Mouse (Mus musculus) bone marrow, adult 2 months (tissue): Measurements from ENCODE around the gene Lce3b. TPM values are rescaled to one million over a fixed set of nuclear protein-coding genes. Genes with fewer than 3 reads are reported as not detected.

ENCODE experiments used
- H3K27ac ChIP-seq: fragments of 200-500 bp; 2 replicates; pipeline ENCODE4 v1.5.1; 2012; ENCODE audit warnings: low read depth, mild to moderate bottlenecking, control low read depth, inconsistent platforms, low read length; ENCODE audit not compliant: control insufficient read depth, poor library complexity, insufficient read depth
- H3K4me1 ChIP-seq: fragments of 200-500 bp; 2 replicates; pipeline ENCODE4 v1.6.1; 2011; ENCODE audit warnings: low read length; ENCODE audit not compliant: control insufficient read depth, insufficient read depth
- H3K4me3 ChIP-seq: fragments of 200-500 bp; replicated peaks from 2 replicates; pipeline ENCODE3; 2011; ENCODE audit warnings: mild to moderate bottlenecking, low read depth, low read length, control low read depth; ENCODE audit not compliant: control insufficient read depth
- CTCF ChIP-seq: fragments of 200-500 bp; IDR thresholded peaks from 2 replicates; pipeline ENCODE4 v1.5.1; 2011; ENCODE audit warnings: low read length, control low read depth; ENCODE audit not compliant: control insufficient read depth, insufficient read depth
- POLR2A ChIP-seq: fragments of 200-500 bp; IDR thresholded peaks from 2 replicates; pipeline ENCODE4 v1.6.1; 2011; ENCODE audit warnings: low read depth, mild to moderate bottlenecking, control low read depth, low read length, borderline replicate concordance; ENCODE audit not compliant: control insufficient read depth
- WGBS: fragments of 180-500 bp; shearing (Covaris S2); methylation state at CpG from one replicate; pipeline ENCODE4 v1.1.7; 2018; 5-methylcytosine and 5-hydroxymethylcytosine counted together
- polyA plus RNA-seq: library from polyadenylated mRNA; stranded (reverse); fragments of >200 nt; gene quantifications from 2 replicates; pipeline ENCODE4 v1.2.4, GENCODE M21; 2011; ENCODE audit warnings: low replicate concordance; ENCODE audit not compliant: missing spikeins, insufficient read depth, insufficient read length

Gene Lce3b
- polyA plus RNA-seq, 1 experiment = not detected

DNA sequence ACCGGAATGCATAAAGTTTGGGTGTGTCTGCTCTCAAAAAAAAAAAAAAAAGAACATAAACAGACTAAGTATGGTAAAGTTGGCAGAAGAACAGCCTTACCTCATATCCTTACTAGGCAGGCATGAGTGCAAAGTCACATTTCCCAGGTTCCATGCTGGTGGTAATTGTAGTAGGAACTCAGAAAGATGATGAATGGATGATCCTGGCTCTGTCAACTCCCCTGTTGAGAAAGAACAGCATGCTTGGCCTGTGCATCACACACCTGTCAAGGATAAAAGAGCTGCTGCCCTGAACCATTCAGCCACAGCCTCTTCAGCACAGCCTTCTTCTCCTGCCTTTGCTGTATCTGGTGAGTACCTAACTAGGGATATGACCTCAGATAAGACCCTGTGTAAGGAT lies 11.4 kb downstream of the Lce3b start, which contains the start of gene Lce3c:
TSS of gene Lce3c (plus strand) at position 301 of the 400 bp plus-strand sequence.
- no peak for TF ChIP-seq POLR2A
- TF ChIP-seq CTCF = no peak
- Histone ChIP-seq H3K27ac (no peak within 1 kb of the TSS), H3K4me3 (no peak within 1 kb of the TSS), H3K4me1 (no peaks in the 10 kb centered on the region)
- 68% methylated on average over 1 of the region's 1 CpGs for WGBS

DNA sequence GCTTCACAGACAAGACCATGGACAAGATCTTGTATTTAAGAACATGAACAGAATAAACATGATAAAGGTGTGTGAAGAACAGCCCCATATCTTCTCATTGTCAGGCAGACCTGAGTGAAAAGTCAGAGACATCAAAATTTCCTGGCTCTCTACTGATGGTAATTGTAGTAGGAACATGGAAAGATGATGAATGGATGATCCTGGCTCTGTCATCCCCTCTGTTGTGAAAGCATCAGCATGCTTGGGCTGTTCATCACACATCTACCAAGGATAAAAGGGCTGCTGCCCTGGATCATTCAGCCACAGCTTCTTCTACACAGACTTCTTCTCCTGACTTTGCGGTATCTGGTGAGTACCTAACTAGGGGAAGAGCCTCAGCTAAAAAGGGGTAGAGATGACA lies 24.3 kb downstream of the Lce3b start, which contains the start of gene Lce3d:
TSS of gene Lce3d (plus strand) at position 301 of the 400 bp plus-strand sequence.
- Histone ChIP-seq H3K4me3 (no peak within 1 kb of the TSS), H3K27ac (no peak within 1 kb of the TSS), H3K4me1 (no peaks in the 10 kb centered on the region)
- no peak for TF ChIP-seq POLR2A
- 81% methylated on average over 1 of the region's 1 CpGs for WGBS

DNA sequence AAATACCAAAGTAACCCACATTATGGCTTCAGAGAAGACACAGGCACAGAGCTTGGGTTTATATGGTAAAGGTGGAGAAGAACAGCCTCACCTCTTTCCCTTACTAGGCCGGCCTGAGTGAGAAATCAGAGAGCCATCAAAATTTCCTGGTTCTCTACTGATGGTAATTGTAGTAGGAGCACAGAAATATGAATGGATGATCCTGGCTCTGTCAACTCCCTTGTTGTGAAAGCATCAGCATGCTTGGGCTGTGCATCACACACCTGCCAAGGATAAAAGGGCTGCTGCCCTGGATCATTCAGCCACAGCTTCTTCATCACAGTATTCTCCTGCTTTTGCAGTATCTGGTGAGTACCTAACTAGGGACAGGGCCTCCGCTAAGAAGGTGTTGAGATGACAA lies 34.0 kb downstream of the Lce3b start, which contains the start of gene Lce3e:
TSS of gene Lce3e (plus strand) at position 301 of the 400 bp plus-strand sequence.
- H3K27ac ChIP-seq = no peak within 1 kb of the TSS
- TF ChIP-seq CTCF = no peak
- TF ChIP-seq POLR2A = no peak
- no peaks in the 10 kb centered on the region for H3K4me1 ChIP-seq
- 79% methylated on average over 2 of the region's 2 CpGs for WGBS
- H3K4me3 ChIP-seq = no peak within 1 kb of the TSS

DNA sequence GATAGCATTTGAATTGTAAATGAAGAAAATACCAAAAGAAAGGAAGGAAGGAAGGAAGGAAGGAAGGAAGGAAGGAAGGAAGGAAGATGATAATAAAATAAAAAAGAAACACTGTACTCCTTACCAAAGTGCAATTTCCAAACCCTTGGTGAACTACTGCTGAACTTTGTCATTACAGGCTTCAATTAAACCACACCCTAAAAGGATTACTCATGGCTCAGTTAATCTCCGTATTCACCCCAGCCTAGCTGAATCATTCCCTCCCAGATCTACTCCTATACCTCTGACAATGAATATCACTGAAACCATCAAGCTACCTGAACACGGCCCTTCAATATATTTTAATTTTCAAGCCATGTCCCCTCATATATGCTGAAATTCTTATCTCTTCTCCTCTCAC lies 45.7 kb downstream of the Lce3b start:
- 72% methylated on average over 2 of the region's 2 CpGs for WGBS
- Histone ChIP-seq H3K4me1 (no peaks in the 10 kb centered on the region), H3K27ac (no peak overlapping the region), H3K4me3 (no peak overlapping the region)
- no peak for TF ChIP-seq POLR2A
- no peak for TF ChIP-seq CTCF

Other genes starting within 250 kb of the Lce3b start
- not detected in 2 replicates for gene Lce1d, start 245.8 kb upstream of the Lce3b start, polyA plus RNA-seq
- not detected in 2 replicates for gene Lce1e, start 223.9 kb upstream of the Lce3b start, polyA plus RNA-seq
- not detected in 2 replicates for gene Lce1f, start 212.6 kb upstream of the Lce3b start, polyA plus RNA-seq
- not detected in 2 replicates for gene Gm38119, start 193.9 kb upstream of the Lce3b start, polyA plus RNA-seq
- gene Lce1g, start 180.6 kb upstream of the Lce3b start, polyA plus RNA-seq = not detected in 2 replicates
- not detected in 2 replicates for gene Lce1h, start 167.9 kb upstream of the Lce3b start, polyA plus RNA-seq
- not detected in 2 replicates for gene Lce1i, start 154.1 kb upstream of the Lce3b start, polyA plus RNA-seq
- not detected in 2 replicates for gene Lce1j, start 142.5 kb upstream of the Lce3b start, polyA plus RNA-seq
- gene Lce1k, start 125.1 kb upstream of the Lce3b start, polyA plus RNA-seq = not detected in 2 replicates
- not detected in 2 replicates for gene Kprp, start 105.7 kb upstream of the Lce3b start, polyA plus RNA-seq
- not detected in 2 replicates for gene Lce1l, start 81.7 kb upstream of the Lce3b start, polyA plus RNA-seq
- gene 2310050C09Rik, start 62.8 kb upstream of the Lce3b start, polyA plus RNA-seq = not detected in 2 replicates
- gene Lce3a, start 6.7 kb upstream of the Lce3b start, polyA plus RNA-seq = not detected in 2 replicates
- not detected in 2 replicates for gene Lce3c, start 11.5 kb downstream of the Lce3b start, polyA plus RNA-seq
- gene Lce3d, start 24.4 kb downstream of the Lce3b start, polyA plus RNA-seq = not detected in 2 replicates
- gene Lce3e, start 34.1 kb downstream of the Lce3b start, polyA plus RNA-seq = not detected in 2 replicates
- gene Lce3f, start 59.2 kb downstream of the Lce3b start, polyA plus RNA-seq = not detected in 2 replicates
- gene Crct1, start 82.7 kb downstream of the Lce3b start, polyA plus RNA-seq = not detected in 2 replicates
- gene Lce1m, start 86.1 kb downstream of the Lce3b start, polyA plus RNA-seq = not detected in 2 replicates
- gene Gm4858, start 135.8 kb downstream of the Lce3b start, polyA plus RNA-seq = not detected in 2 replicates
- gene Crnn, start 211.8 kb downstream of the Lce3b start, polyA plus RNA-seq = not detected in 2 replicates